Mouse (Mus musculus): Measurements from ENCODE around the gene Taf5. TPM values are rescaled to one million over a fixed set of nuclear protein-coding genes. Genes with fewer than 3 reads are reported as not detected.
A peak's percentile ranks its signal among the peaks of the same experiment; 100 is the strongest.

Taf5 gene
- polyA plus RNA-seq (2015; fragmentation: Nextera tagmentation; extraction: Ambion mirVana) = 5.4 and 6.0 TPM in 2 replicates

- DNase-seq (ENCODE audit: low spot score) = peak; percentile 99
Observed at GRCm38 (mm10) chr19:47067096-47067882, at the start of gene Taf5. Gene Taf5, plus strand, starts transcription at chr19:47067746.

GRCm38 (mm10) chr19:47017831-47018230 is 49.7 kb upstream of the Taf5 start:
- no peak for DNase-seq (ENCODE audit: low spot score)

- no peak for DNase-seq (ENCODE audit: low spot score)
Observed at GRCm38 (mm10) chr19:47018330-47018729, 49.2 kb upstream of the Taf5 start.

GRCm38 (mm10) chr19:47019326-47019725 is 48.2 kb upstream of the Taf5 start:
- no peak for DNase-seq (ENCODE audit: low spot score)

- no peak for DNase-seq (ENCODE audit: low spot score)
Observed at GRCm38 (mm10) chr19:47022709-47023108, 44.8 kb upstream of the Taf5 start.

GRCm38 (mm10) chr19:47023546-47023945 is 44.0 kb upstream of the Taf5 start:
- DNase-seq (ENCODE audit: low spot score) = no peak

GRCm38 (mm10) chr19:47024954-47025353 is 42.6 kb upstream of the Taf5 start:
- no peak for DNase-seq (ENCODE audit: low spot score)

GRCm38 (mm10) chr19:47026513-47026912 is 41.0 kb upstream of the Taf5 start:
- no peak for DNase-seq (ENCODE audit: low spot score)

GRCm38 (mm10) chr19:47029796-47030195 is 37.8 kb upstream of the Taf5 start:
- no peak for DNase-seq (ENCODE audit: low spot score)

GRCm38 (mm10) chr19:47031770-47032169 is 35.8 kb upstream of the Taf5 start:
- DNase-seq (ENCODE audit: low spot score) = no peak

GRCm38 (mm10) chr19:47034916-47035315 is 32.6 kb upstream of the Taf5 start:
- DNase-seq (ENCODE audit: low spot score) = no peak

- DNase-seq (ENCODE audit: low spot score) = no peak
Observed at GRCm38 (mm10) chr19:47036596-47036995, 30.9 kb upstream of the Taf5 start.

GRCm38 (mm10) chr19:47040720-47041473 is 26.6 kb upstream of the Taf5 start:
- DNase-seq (ENCODE audit: low spot score) = no peak

- peak; percentile 54 for DNase-seq (ENCODE audit: low spot score)
Observed at GRCm38 (mm10) chr19:47043608-47044007, 23.9 kb upstream of the Taf5 start.

- no peak for DNase-seq (ENCODE audit: low spot score)
Observed at GRCm38 (mm10) chr19:47046343-47046742, 21.2 kb upstream of the Taf5 start.

- no peak for DNase-seq (ENCODE audit: low spot score)
Observed at GRCm38 (mm10) chr19:47047236-47047833, 20.2 kb upstream of the Taf5 start.

- no peak for DNase-seq (ENCODE audit: low spot score)
Observed at GRCm38 (mm10) chr19:47049061-47049460, 18.5 kb upstream of the Taf5 start.

- DNase-seq (ENCODE audit: low spot score) = peak; percentile 10
Observed at GRCm38 (mm10) chr19:47049840-47050239, 17.7 kb upstream of the Taf5 start.

GRCm38 (mm10) chr19:47050271-47051032 is 17.1 kb upstream of the Taf5 start, which contains the start of gene Pcgf6:
Gene Pcgf6, minus strand, starts transcription at chr19:47050906.
- DNase-seq (ENCODE audit: low spot score) = peak; percentile 84

- DNase-seq (ENCODE audit: low spot score) = no peak
Observed at GRCm38 (mm10) chr19:47052927-47053326, 14.6 kb upstream of the Taf5 start.

GRCm38 (mm10) chr19:47053471-47053870 is 14.1 kb upstream of the Taf5 start:
- DNase-seq (ENCODE audit: low spot score) = no peak

Measured in thymus, postnatal 0 days (tissue).